Mouse (Mus musculus) lung, embryonic 14.5 days (tissue): ENCODE data around the gene Cdc42ep4. TPM values are rescaled to one million over a fixed set of nuclear protein-coding genes. Genes with fewer than 3 reads are reported as not detected.

Experiments used
- ATAC-seq: fragments of 200-750 bp; cut with Nextera tagmentation; 2 replicates; pipeline ENCODE4 v1.8.0; 2017; ENCODE audit warnings: mild to moderate bottlenecking, moderate TSS enrichment, moderate library complexity; ENCODE audit not compliant: insufficient read depth
- DNase-seq: peaks from one replicate; pipeline ENCODE4 v3.0.0-alpha.2; 2015
- H3K27ac ChIP-seq: fragments of 300-500 bp; sonication (generic); 2 replicates; pipeline ENCODE4 v1.5.1; 2014; ENCODE audit warnings: low read depth, mild to moderate bottlenecking, moderate library complexity
- H3K27me3 ChIP-seq: fragments of 300-500 bp; sonication (generic); 2 replicates; pipeline ENCODE4 v1.6.1; 2014; ENCODE audit warnings: low read length, control low read depth; ENCODE audit not compliant: insufficient read depth
- H3K36me3 ChIP-seq: fragments of 300-500 bp; sonication (generic); 2 replicates; pipeline ENCODE4 v1.6.1; 2014; ENCODE audit warnings: control low read depth; ENCODE audit not compliant: insufficient read depth
- H3K4me1 ChIP-seq: fragments of 300-500 bp; sonication (generic); 2 replicates; pipeline ENCODE4 v1.6.1; 2014; ENCODE audit warnings: antibody characterized with exemption, control low read depth; ENCODE audit not compliant: insufficient read depth
- H3K4me2 ChIP-seq: fragments of 300-500 bp; sonication (generic); 2 replicates; pipeline ENCODE4 v1.6.1; 2014; ENCODE audit warnings: mild to moderate bottlenecking
- H3K4me3 ChIP-seq: fragments of 300-500 bp; sonication (generic); 2 replicates; pipeline ENCODE4 v1.5.1; 2014; ENCODE audit warnings: low read depth, low read length
- H3K9ac ChIP-seq: fragments of 300-500 bp; sonication (generic); 2 replicates; pipeline ENCODE4 v1.6.1; 2014
- H3K9me3 ChIP-seq: fragments of 300-500 bp; sonication (generic); 2 replicates; pipeline ENCODE4 v1.6.1; 2016; ENCODE audit warnings: low read depth, low read length, control low read depth
- CTCF ChIP-seq: IDR thresholded peaks from 2 replicates; pipeline ENCODE4 v1.5.1; 2016; ENCODE audit warnings: antibody characterized with exemption, low read depth
- WGBS: fragments of 180-500 bp; shearing (Covaris S2); extraction: QIAGEN DNeasy Blood & Tissue Kit; methylation state at CpG from one replicate; pipeline ENCODE4 v1.1.7; 2014; 5-methylcytosine and 5-hydroxymethylcytosine counted together
- polyA plus RNA-seq: library from polyadenylated mRNA; unstranded; fragments of >200 nt; fragmentation: Nextera tagmentation; extraction: Ambion mirVana; gene quantifications from 2 replicates; pipeline ENCODE4 v1.2.1, GENCODE M21; 2014

The Cdc42ep4 gene
- polyA plus RNA-seq, 1 experiment from 2014 or later: 86.6 TPM

DNA sequence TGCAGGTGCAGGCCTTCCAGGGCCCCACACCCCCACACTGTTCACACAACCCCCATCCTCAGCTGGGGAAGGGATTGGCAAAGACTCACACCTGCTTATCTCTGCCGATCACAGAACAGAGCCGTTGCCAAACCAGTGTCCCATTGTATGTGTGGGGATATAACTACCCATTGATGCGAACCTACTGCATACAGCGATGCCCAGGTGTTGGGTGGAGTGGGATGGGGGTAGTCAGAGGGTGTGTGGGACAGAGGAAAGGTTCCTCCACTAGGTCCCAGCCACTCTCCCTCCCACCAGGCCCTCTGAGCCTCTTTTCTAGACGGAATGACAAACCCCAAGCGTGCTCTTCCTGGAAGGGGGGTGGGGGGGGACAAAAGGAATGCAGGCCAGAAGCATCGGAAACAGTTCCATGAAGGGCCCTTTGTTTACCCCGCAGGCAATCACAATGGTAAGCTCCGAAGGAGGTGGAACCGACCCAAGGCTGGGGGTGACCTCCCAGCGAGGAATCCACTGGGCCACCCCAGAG is 41.9 kb downstream of the Cdc42ep4 start, which contains the start of gene Cpsf4l:
TSS of gene Cpsf4l (minus strand) at position 287 of the 526 bp plus-strand sequence.
- H3K4me3 ChIP-seq: no peak within 1 kb of the TSS
- TF ChIP-seq CTCF: no peak
- peak; percentile 70; the same call in 1 of the 2 replicates for ATAC-seq
- no peaks in the 10 kb centered on the region for H3K9me3 ChIP-seq
- no peaks in the 10 kb centered on the region for H3K27me3 ChIP-seq
- 0 out of 2 replicates have a peak, but pooled peaks cover 5% of the 10 kb centered on the region for H3K36me3 ChIP-seq
- peak within 1 kb of the TSS; percentile 34 for H3K9ac ChIP-seq
- peak within 1 kb of the TSS; percentile 74 for H3K27ac ChIP-seq
- H3K4me1 ChIP-seq: peaks cover 15% of the 10 kb centered on the region
- DNase-seq: peak; percentile 65
- peak within 1 kb of the TSS; percentile 23 for H3K4me2 ChIP-seq
- WGBS: 11% methylated on average over 11 of the region's 11 CpGs

DNA sequence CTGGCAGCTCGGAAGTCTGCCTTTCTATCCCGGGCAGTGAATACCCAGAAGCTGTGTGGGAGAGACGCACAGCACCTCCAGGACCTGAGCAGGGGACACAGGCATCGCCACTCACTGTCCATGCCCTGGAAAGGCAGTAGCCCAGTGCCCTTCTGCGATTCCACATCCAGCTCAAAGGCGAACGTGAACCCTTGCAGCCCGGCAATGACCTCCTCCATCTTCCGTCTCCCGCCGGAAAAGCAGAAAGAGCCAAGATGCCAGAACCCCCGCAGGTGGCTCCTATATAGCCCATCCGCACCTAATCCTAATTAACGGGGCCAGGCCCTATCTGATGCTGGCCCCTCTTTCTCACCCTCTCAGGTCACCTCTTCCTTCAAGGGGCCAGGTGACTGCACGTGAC is 42.4 kb downstream of the Cdc42ep4 start:
- no peak for TF ChIP-seq CTCF
- Histone ChIP-seq H3K27ac (no peak overlapping the region), H3K4me1 (peaks cover 15% of the 10 kb centered on the region), H3K4me3 (no peak overlapping the region), H3K27me3 (no peaks in the 10 kb centered on the region), H3K9ac (no peak overlapping the region), H3K36me3 (0 out of 2 replicates have a peak, but pooled peaks cover 5% of the 10 kb centered on the region), H3K4me2 (no peak overlapping the region), H3K9me3 (no peaks in the 10 kb centered on the region)
- 21% methylated on average over 15 of the region's 15 CpGs for WGBS
- DNase-seq (no peak), ATAC-seq (0 out of 2 replicates have a peak, but pooled peaks have one; percentile 4)

DNA sequence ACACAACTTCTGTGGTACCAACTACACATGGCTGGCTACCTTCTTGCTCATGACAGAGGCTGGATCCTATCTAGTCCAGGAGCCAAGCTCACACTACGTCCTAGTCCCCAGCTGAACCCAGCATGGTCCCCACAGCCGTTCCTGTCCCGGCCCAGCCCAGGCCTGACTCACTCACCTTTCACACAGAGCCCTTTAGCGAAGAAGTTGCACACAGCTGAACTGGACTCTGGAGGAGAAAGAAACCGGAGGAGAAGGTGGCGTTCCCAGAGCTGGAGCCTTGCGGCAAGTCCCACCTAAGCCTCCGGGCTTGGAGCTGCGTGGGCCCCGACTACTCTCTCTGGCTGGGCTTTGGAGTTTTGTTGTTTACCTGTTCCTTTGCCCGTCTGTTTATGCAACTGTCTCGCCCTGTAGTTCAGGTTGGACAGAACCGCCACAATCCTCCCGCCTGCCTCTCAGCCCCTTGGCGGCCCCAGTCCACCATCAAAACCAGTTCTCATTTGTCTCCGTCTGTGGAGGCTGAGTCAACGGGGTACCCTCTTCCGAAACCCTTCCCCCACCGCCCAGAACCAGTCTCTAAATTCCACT is 43.0 kb downstream of the Cdc42ep4 start:
- Histone ChIP-seq H3K4me2 (no peak overlapping the region), H3K36me3 (0 out of 2 replicates have a peak, but pooled peaks cover 5% of the 10 kb centered on the region), H3K4me3 (no peak overlapping the region), H3K9me3 (no peaks in the 10 kb centered on the region), H3K27ac (no peak overlapping the region), H3K4me1 (peaks cover 15% of the 10 kb centered on the region), H3K27me3 (no peaks in the 10 kb centered on the region), H3K9ac (no peak overlapping the region)
- WGBS: 53% methylated on average over 19 of the region's 19 CpGs
- TF ChIP-seq CTCF: no peak
- ATAC-seq: no peak
- no peak for DNase-seq

DNA sequence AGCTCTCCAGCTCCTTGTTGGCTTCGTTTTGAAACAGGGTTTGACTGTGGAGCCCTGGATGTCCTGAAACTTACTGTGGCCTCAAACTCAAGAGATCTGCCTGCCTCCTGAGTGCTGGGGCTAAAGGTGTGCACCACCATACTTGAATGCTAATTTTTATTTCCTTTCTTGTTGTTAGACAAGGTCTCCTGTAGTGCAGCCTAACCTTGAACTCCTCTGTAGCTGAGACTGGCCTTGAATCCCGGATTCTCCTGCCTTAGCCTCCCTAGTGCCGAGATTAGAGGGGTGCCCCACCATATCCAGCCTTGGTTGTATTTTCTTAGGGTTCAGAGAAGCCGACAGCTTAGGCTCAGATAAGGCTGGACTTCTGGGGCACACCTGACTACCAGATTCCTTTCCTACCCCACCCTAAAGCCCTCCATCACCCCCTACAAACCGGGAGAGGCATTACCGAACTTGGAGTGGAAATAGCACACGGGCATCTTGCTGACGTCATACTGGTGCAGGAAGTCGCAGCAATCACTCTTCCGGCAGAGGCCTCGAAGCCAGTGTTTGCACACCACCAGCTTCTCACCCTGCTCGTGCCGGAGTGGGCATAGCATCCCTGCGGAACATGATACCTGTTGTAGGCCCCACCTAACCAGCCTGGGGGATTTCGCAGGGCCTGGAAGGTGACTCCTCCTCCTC is 45.6 kb downstream of the Cdc42ep4 start:
- 67% methylated on average over 15 of the region's 15 CpGs for WGBS
- no peak for TF ChIP-seq CTCF

DNA sequence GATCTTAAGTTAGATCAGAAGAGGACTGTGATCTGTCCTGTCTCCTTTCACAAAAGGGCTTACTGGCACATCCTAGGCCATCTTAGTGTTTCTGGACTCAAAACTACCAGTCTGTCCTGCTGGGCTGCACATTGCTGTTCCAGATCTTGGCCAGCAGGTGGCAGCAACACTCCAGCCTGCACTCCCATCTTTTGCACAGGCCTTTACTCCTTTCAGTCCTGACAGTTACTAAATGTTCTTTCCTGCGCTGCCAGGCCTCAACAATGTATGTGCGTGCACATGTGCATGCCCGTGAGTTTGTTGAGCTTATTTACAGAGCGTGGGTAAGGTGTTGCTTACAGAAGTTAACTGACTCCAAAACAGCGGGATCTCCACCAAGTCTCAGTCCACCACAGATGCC is 47.9 kb downstream of the Cdc42ep4 start:
- peak; percentile 100 for TF ChIP-seq CTCF
- ATAC-seq (peak; percentile 72), DNase-seq (peak; percentile 90)
- H3K4me1 ChIP-seq: no peaks in the 10 kb centered on the region
- no peaks in the 10 kb centered on the region for H3K9me3 ChIP-seq
- WGBS: 23% methylated on average over 5 of the region's 5 CpGs
- H3K36me3 ChIP-seq: peaks cover 10% of the 10 kb centered on the region; the same call in 1 of the 2 replicates
- H3K4me2 ChIP-seq: no peak overlapping the region
- H3K27ac ChIP-seq: no peak overlapping the region
- H3K9ac ChIP-seq: no peak overlapping the region
- H3K27me3 ChIP-seq: no peaks in the 10 kb centered on the region
- H3K4me3 ChIP-seq: no peak overlapping the region

More for the DNA sequence above, 45.6 kb downstream of the Cdc42ep4 start:
- ATAC-seq (no peak), DNase-seq (no peak)
- no peak overlapping the region for H3K27ac ChIP-seq
- no peak overlapping the region for H3K4me2 ChIP-seq
- H3K4me3 ChIP-seq: no peak overlapping the region
- H3K36me3 ChIP-seq: 0 out of 2 replicates have a peak, but pooled peaks cover 5% of the 10 kb centered on the region
- no peaks in the 10 kb centered on the region for H3K9me3 ChIP-seq
- H3K9ac ChIP-seq: no peak overlapping the region
- H3K27me3 ChIP-seq: no peaks in the 10 kb centered on the region
- peaks cover 15% of the 10 kb centered on the region for H3K4me1 ChIP-seq

DNA sequence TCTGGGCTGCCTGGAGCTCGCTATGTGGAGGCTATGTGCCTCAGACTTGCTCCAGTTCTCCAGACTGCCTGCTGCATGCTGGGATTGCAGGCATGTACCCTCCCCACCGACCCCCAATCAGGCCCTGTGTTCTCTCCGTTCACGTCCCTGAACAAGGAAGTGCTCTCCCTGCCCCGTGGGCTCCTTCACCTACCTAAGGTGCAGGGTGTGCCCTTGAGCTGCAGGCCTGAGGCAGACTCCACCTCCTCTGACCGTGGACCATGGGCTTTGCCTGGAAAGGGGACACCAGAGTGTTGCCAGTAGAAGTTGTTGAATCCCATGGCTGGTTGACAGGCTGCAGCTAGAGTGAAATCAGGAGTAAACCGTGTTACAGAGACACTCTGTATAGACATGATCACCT is 52.0 kb downstream of the Cdc42ep4 start:
- Histone ChIP-seq H3K4me3 (no peak overlapping the region), H3K9ac (no peak overlapping the region), H3K27me3 (no peaks in the 10 kb centered on the region), H3K4me2 (no peak overlapping the region), H3K36me3 (peaks cover 16% of the 10 kb centered on the region), H3K27ac (no peak overlapping the region), H3K9me3 (no peaks in the 10 kb centered on the region), H3K4me1 (no peaks in the 10 kb centered on the region)
- no peak for TF ChIP-seq CTCF
- WGBS: 78% methylated on average over 7 of the region's 7 CpGs
- ATAC-seq: no peak
- no peak for DNase-seq

DNA sequence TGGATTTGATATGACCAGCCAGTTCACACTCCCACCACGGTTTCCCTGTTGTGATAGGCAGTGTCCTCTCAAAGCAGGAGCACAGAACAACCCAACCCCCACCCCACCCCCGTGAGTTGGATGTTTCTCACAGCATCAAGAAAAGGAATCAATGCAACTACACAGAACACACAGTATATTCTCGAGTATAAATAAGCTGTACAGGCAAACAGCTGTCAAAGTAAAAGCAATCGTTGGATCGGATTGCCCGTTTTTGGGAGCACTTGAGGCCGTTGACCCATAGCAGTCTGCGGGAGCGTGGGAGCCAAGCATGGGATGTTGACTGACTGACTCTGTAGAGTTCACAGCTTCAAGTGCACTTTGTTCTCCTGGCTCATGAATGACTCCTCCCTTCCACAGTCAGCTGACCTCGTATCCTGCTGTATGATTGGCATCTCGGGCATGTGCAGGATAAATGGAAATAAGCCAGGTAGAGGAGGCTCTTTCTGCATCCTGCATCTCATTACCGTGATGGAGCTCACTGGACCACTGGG is 53.6 kb downstream of the Cdc42ep4 start:
- ATAC-seq (no peak), DNase-seq (peak; percentile 24)
- no peak for TF ChIP-seq CTCF
- no peak overlapping the region for H3K27ac ChIP-seq
- no peak overlapping the region for H3K9ac ChIP-seq
- H3K4me2 ChIP-seq: no peak overlapping the region
- H3K36me3 ChIP-seq: peaks cover 31% of the 10 kb centered on the region
- no peak overlapping the region for H3K4me3 ChIP-seq
- H3K9me3 ChIP-seq: no peaks in the 10 kb centered on the region
- WGBS: 59% methylated on average over 12 of the region's 12 CpGs
- no peaks in the 10 kb centered on the region for H3K27me3 ChIP-seq
- H3K4me1 ChIP-seq: no peaks in the 10 kb centered on the region
